ENCODE assay signal across 8 mouse cellular contexts in the genomic region with DNA sequence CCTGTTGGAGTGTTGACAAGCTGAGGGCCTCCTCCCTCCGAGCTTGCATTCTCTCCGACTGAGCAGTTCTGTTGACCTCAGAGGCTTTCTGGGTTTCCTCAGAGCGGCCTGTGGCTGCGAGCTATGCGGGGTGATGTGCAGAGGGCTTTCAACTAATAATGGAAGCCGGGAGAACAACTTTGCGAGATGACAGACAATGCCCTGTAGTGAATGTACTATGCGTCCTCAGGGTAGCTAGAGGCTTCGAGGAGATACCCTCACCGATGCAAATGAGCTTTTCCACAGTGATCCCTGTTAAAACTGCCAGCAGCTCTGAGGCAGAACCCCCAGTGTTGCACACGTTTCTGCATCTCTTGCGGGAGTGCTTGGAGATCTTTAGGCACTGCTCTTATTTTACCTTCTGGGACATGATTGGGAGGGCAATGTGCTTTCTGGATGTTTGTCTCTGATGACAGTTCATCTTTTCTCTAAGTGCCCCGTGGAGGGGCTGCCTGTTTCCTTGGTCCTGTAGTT. TPM values are rescaled to one million over a fixed set of nuclear protein-coding genes. Genes with fewer than 3 reads are reported as not detected.
A peak's percentile ranks its signal among the peaks of the same experiment; 100 is the strongest.
DNase-seq lines count a peak whose midpoint lies in the region; ATAC-seq and TF ChIP-seq lines count a peak whose summit lies in the region.

No protein-coding gene starts in this region.

- ATAC-seq in embryonic facial prominence, embryonic 13.5 days (ENCODE audit: insufficient number of reproducible peaks, insufficient read depth, low FRiP score, low TSS enrichment, low read depth), result no peak
- no peak; the same call in 1 of the 2 replicates for ATAC-seq in intestine, embryonic 16.5 days
- ATAC-seq in neural tube, embryonic 14.5 days (ENCODE audit: low read depth), result no peak

- H3K4me3 ChIP-seq in lung, adult 2 months (replicated peaks; ENCODE audit: extremely low read depth, low read depth, low read length), result peak overlapping the region; percentile 89
- H3K4me3 ChIP-seq in embryonic facial prominence, embryonic 13.5 days, result peak overlapping the region; percentile 93
- peak overlapping the region; percentile 97 for H3K4me3 ChIP-seq in intestine, embryonic 16.5 days (ENCODE audit: low read length)
- H3K4me3 ChIP-seq in neural tube, embryonic 14.5 days (ENCODE audit: low read depth, low read length), result peak overlapping the region; percentile 91

- no peak for TF ChIP-seq POLR2A in lung, adult 2 months (IDR thresholded peaks at IDR 0.05; ENCODE audit: borderline replicate concordance, extremely low read depth, low read depth, low read length)

- WGBS in lung, adult 2 months, result 1% methylated on average over 13 of the region's 13 CpGs
- under 1% methylated on average over 13 of the region's 13 CpGs for WGBS in embryonic facial prominence, embryonic 13.5 days
- WGBS in intestine, embryonic 16.5 days, result 0% methylated on average over 13 of the region's 13 CpGs
- WGBS in neural tube, embryonic 14.5 days, result under 1% methylated on average over 13 of the region's 13 CpGs

- H3K36me3 ChIP-seq in embryonic facial prominence, embryonic 13.5 days, result peaks cover 30% of the 10 kb centered on the region
- 0 out of 2 replicates have a peak, but pooled peaks cover 11% of the 10 kb centered on the region for H3K36me3 ChIP-seq in intestine, embryonic 16.5 days (ENCODE audit: control insufficient read depth, insufficient read depth, low read length)
- H3K36me3 ChIP-seq in neural tube, embryonic 14.5 days (ENCODE audit: control insufficient read depth, insufficient read depth, low read length), result peaks cover 21% of the 10 kb centered on the region

- H3K27ac ChIP-seq in embryonic facial prominence, embryonic 13.5 days, result peak overlapping the region; percentile 99
- H3K27ac ChIP-seq in intestine, embryonic 16.5 days (ENCODE audit: low read length), result peak overlapping the region; percentile 99
- peak overlapping the region; percentile 93; the same call in 1 of the 2 replicates for H3K27ac ChIP-seq in neural tube, embryonic 14.5 days (ENCODE audit: low read depth, low read length)

- peaks cover 4% of the 10 kb centered on the region for H3K4me1 ChIP-seq in lung, adult 2 months (ENCODE audit: control insufficient read depth, insufficient read depth, low read length)
- H3K4me1 ChIP-seq in embryonic facial prominence, embryonic 13.5 days, result peaks cover 8% of the 10 kb centered on the region
- H3K4me1 ChIP-seq in intestine, embryonic 16.5 days (ENCODE audit: control insufficient read depth, insufficient read depth, low read length), result peaks cover 4% of the 10 kb centered on the region
- peaks cover 8% of the 10 kb centered on the region for H3K4me1 ChIP-seq in neural tube, embryonic 14.5 days (ENCODE audit: control insufficient read depth, insufficient read depth, low read length)

- TF ChIP-seq CTCF in lung, adult 2 months (IDR thresholded peaks at IDR 0.05; ENCODE audit: insufficient read depth, low read length), result no peak

- peak overlapping the region; percentile 92 for H3K4me2 ChIP-seq in embryonic facial prominence, embryonic 13.5 days
- H3K4me2 ChIP-seq in intestine, embryonic 16.5 days (ENCODE audit: low read depth, low read length), result peak overlapping the region; percentile 87
- H3K4me2 ChIP-seq in neural tube, embryonic 14.5 days (ENCODE audit: low read depth, low read length), result peak overlapping the region; percentile 84

- H3K27me3 ChIP-seq in embryonic facial prominence, embryonic 13.5 days, result no peaks in the 10 kb centered on the region
- H3K27me3 ChIP-seq in intestine, embryonic 16.5 days (replicated peaks; ENCODE audit: control insufficient read depth, insufficient read depth, low read length), result no peaks in the 10 kb centered on the region
- no peaks in the 10 kb centered on the region for H3K27me3 ChIP-seq in neural tube, embryonic 14.5 days (ENCODE audit: control insufficient read depth, insufficient read depth, low read length)

- no peak for DNase-seq in lung, adult 2 months
- DNase-seq in lung, postnatal 4 days, result no peak
- no peak for DNase-seq in spleen, postnatal 10 days (ENCODE audit: low spot score in 2 of 2)
- DNase-seq in MN1 (ENCODE audit: low spot score), result no peak
- DNase-seq in cerebellum, postnatal 25 days, result no peak

- H3K9ac ChIP-seq in embryonic facial prominence, embryonic 13.5 days, result peak overlapping the region; percentile 96
- peak overlapping the region; percentile 99 for H3K9ac ChIP-seq in intestine, embryonic 16.5 days (ENCODE audit: low read depth, low read length)
- H3K9ac ChIP-seq in neural tube, embryonic 14.5 days (replicated peaks; ENCODE audit: low read depth, low read length), result peak overlapping the region; percentile 93

- no peaks in the 10 kb centered on the region; the same call in 1 of the 2 replicates for H3K9me3 ChIP-seq in embryonic facial prominence, embryonic 13.5 days
- no peaks in the 10 kb centered on the region for H3K9me3 ChIP-seq in intestine, embryonic 16.5 days (ENCODE audit: control insufficient read depth, low read length)
- no peaks in the 10 kb centered on the region for H3K9me3 ChIP-seq in neural tube, embryonic 14.5 days (ENCODE audit: control insufficient read depth, low read length)

RNA-seq across cellular contexts. Expression of gene Gm9970, which starts 0.5 kb away (rescaled TPM):
- polyA plus RNA-seq in lung, adult 2 months (2012; rRNA removed), result 0.36 and 0.70 TPM in 2 replicates
- 0.54 TPM in 1 of 2 replicates, not detected in the other for polyA plus RNA-seq in embryonic facial prominence, embryonic 13.5 days (2015; fragmentation: Nextera tagmentation; extraction: Ambion mirVana)
- 0.27 TPM in 1 of 2 replicates, not detected in the other for polyA plus RNA-seq in intestine, embryonic 16.5 days (2015; fragmentation: Nextera tagmentation; extraction: Ambion mirVana)
- 0.54 and 1.4 TPM in 2 replicates for polyA plus RNA-seq in neural tube, embryonic 14.5 days (2014; fragmentation: Nextera tagmentation; extraction: Ambion mirVana)

RNA-seq across cellular contexts. Expression of gene Nrbp1, which starts 0.9 kb away (rescaled TPM):
- 170 and 188 TPM in 2 replicates for polyA plus RNA-seq in lung, adult 2 months (2012; rRNA removed)
- 159 and 161 TPM in 2 replicates for polyA plus RNA-seq in embryonic facial prominence, embryonic 13.5 days (2015; fragmentation: Nextera tagmentation; extraction: Ambion mirVana)
- 132 and 140 TPM in 2 replicates for polyA plus RNA-seq in intestine, embryonic 16.5 days (2015; fragmentation: Nextera tagmentation; extraction: Ambion mirVana)
- polyA plus RNA-seq in neural tube, embryonic 14.5 days (2014; fragmentation: Nextera tagmentation; extraction: Ambion mirVana), result 157 and 161 TPM in 2 replicates

RNA-seq across cellular contexts. Expression of gene Krtcap3, which starts 9.9 kb away (rescaled TPM):
- 71.3 and 75.9 TPM in 2 replicates for polyA plus RNA-seq in lung, adult 2 months (2012; rRNA removed)
- 15.4 and 16.2 TPM in 2 replicates for polyA plus RNA-seq in embryonic facial prominence, embryonic 13.5 days (2015; fragmentation: Nextera tagmentation; extraction: Ambion mirVana)
- 70.1 and 71.1 TPM in 2 replicates for polyA plus RNA-seq in intestine, embryonic 16.5 days (2015; fragmentation: Nextera tagmentation; extraction: Ambion mirVana)
- 2.7 and 3.2 TPM in 2 replicates for polyA plus RNA-seq in neural tube, embryonic 14.5 days (2014; fragmentation: Nextera tagmentation; extraction: Ambion mirVana)

RNA-seq across cellular contexts. Expression of gene Ppm1g, which starts 21.1 kb away (rescaled TPM):
- 67.4 and 89.5 TPM in 2 replicates for polyA plus RNA-seq in lung, adult 2 months (2012; rRNA removed)
- 130 and 139 TPM in 2 replicates for polyA plus RNA-seq in embryonic facial prominence, embryonic 13.5 days (2015; fragmentation: Nextera tagmentation; extraction: Ambion mirVana)
- polyA plus RNA-seq in intestine, embryonic 16.5 days (2015; fragmentation: Nextera tagmentation; extraction: Ambion mirVana), result 110 and 122 TPM in 2 replicates
- 155 and 159 TPM in 2 replicates for polyA plus RNA-seq in neural tube, embryonic 14.5 days (2014; fragmentation: Nextera tagmentation; extraction: Ambion mirVana)

RNA-seq across cellular contexts. Expression of gene Zfp513, which starts 39.5 kb away (rescaled TPM):
- polyA plus RNA-seq in lung, adult 2 months (2012; rRNA removed), result 45.2 and 52.4 TPM in 2 replicates
- 11.2 and 14.8 TPM in 2 replicates for polyA plus RNA-seq in embryonic facial prominence, embryonic 13.5 days (2015; fragmentation: Nextera tagmentation; extraction: Ambion mirVana)
- 5.5 and 6.0 TPM in 2 replicates for polyA plus RNA-seq in intestine, embryonic 16.5 days (2015; fragmentation: Nextera tagmentation; extraction: Ambion mirVana)
- polyA plus RNA-seq in neural tube, embryonic 14.5 days (2014; fragmentation: Nextera tagmentation; extraction: Ambion mirVana), result 7.4 and 9.3 TPM in 2 replicates
